Mouse (Mus musculus) cerebellum, adult 2 months (tissue): ENCODE data around the gene Zbtb37.

Experiments
- CTCF ChIP-seq: fragments of 200-500 bp; IDR thresholded peaks from 2 replicates; pipeline ENCODE4 v1.5.1; 2011; ENCODE audit warnings: low read depth, mild to moderate bottlenecking, control low read depth, low read length, moderate library complexity, borderline replicate concordance; ENCODE audit not compliant: insufficient read depth
- POLR2A ChIP-seq: fragments of 200-500 bp; IDR thresholded peaks from 2 replicates; pipeline ENCODE4 v1.6.1; 2011; ENCODE audit warnings: low read length, control low read depth, borderline replicate concordance; ENCODE audit not compliant: insufficient read depth

GRCm38 (mm10) chr1:161037026-161037425 lies 2.4 kb upstream of the Zbtb37 start:
- TF ChIP-seq CTCF (no peak), POLR2A (no peak)
